Mouse (Mus musculus) limb, embryonic 14.5 days (tissue): ENCODE data around the gene Ddx52. TPM values are rescaled to one million over a fixed set of nuclear protein-coding genes. Genes with fewer than 3 reads are reported as not detected.

Source experiments
- ATAC-seq: fragments of 200-750 bp; cut with Nextera tagmentation; 2 replicates; pipeline ENCODE4 v1.8.0; 2017; ENCODE audit warnings: low read depth, moderate number of reproducible peaks, moderate TSS enrichment; ENCODE audit not compliant: low FRiP score
- DNase-seq: peaks from one replicate; pipeline ENCODE4 v3.0.0-alpha.2; 2015; ENCODE audit warnings: low spot score
- H3K27ac ChIP-seq: fragments of 300-500 bp; sonication (generic); replicated peaks from 2 replicates; pipeline ENCODE4 v1.5.1; 2014; ENCODE audit warnings: low read depth, mild to moderate bottlenecking, low read length, moderate library complexity, mixed read lengths
- H3K27me3 ChIP-seq: fragments of 300-500 bp; sonication (generic); 2 replicates; pipeline ENCODE4 v1.6.1; 2014; ENCODE audit warnings: low read length, mixed read lengths; ENCODE audit not compliant: control insufficient read depth, insufficient read depth
- H3K36me3 ChIP-seq: fragments of 300-500 bp; sonication (generic); 2 replicates; pipeline ENCODE4 v1.6.1; 2014; ENCODE audit warnings: mild to moderate bottlenecking, low read length, moderate library complexity, mixed read lengths; ENCODE audit not compliant: control insufficient read depth, insufficient read depth
- H3K4me1 ChIP-seq: fragments of 300-500 bp; sonication (generic); 2 replicates; pipeline ENCODE4 v1.6.1; 2014; ENCODE audit warnings: antibody characterized with exemption, low read length, mixed read lengths; ENCODE audit not compliant: control insufficient read depth, insufficient read depth
- H3K4me2 ChIP-seq: fragments of 300-500 bp; sonication (generic); replicated peaks from 2 replicates; pipeline ENCODE4 v1.6.1; 2014; ENCODE audit warnings: low read depth, mild to moderate bottlenecking, low read length, moderate library complexity; ENCODE audit not compliant: severe bottlenecking
- H3K4me3 ChIP-seq: fragments of 300-500 bp; sonication (generic); replicated peaks from 2 replicates; pipeline ENCODE4 v1.5.1; 2014; ENCODE audit warnings: low read length
- H3K9ac ChIP-seq: fragments of 300-500 bp; sonication (generic); 2 replicates; pipeline ENCODE4 v1.6.1; 2014; ENCODE audit warnings: mild to moderate bottlenecking, low read depth, low read length, moderate library complexity; ENCODE audit not compliant: severe bottlenecking
- H3K9me3 ChIP-seq: fragments of 300-500 bp; sonication (generic); 2 replicates; pipeline ENCODE4 v1.6.1; 2016; ENCODE audit warnings: low read length; ENCODE audit not compliant: control insufficient read depth
- POLR2A ChIP-seq: fragments of 200-500 bp; IDR thresholded peaks from 2 replicates; pipeline ENCODE4 v1.8.0; 2012; ENCODE audit warnings: inconsistent platforms, mild to moderate bottlenecking, moderate library complexity, borderline replicate concordance; ENCODE audit not compliant: insufficient read depth, insufficient read length; ENCODE audit errors: extremely low read depth
- WGBS: fragments of 180-500 bp; shearing (Covaris S2); extraction: QIAGEN DNeasy Blood & Tissue Kit; methylation state at CpG from one replicate; pipeline ENCODE4 v1.1.7; 2014; 5-methylcytosine and 5-hydroxymethylcytosine counted together
- polyA plus RNA-seq, 2 experiments: library from polyadenylated mRNA; depleted of rRNA in 1 of 2; stranded (reverse) in 1 of 2; unstranded in 1 of 2; fragments of >200 nt; fragmentation: Nextera tagmentation in 1 of 2; extraction: Ambion mirVana in 1 of 2; gene quantifications; 2 replicates each; pipeline versions ENCODE4 v1.2.1 to v1.2.3; 2012 to 2014

Ddx52 gene
- polyA plus RNA-seq, 2 experiments = 22.8 to 34.2 TPM

- Histone ChIP-seq H3K27me3 (no peaks in the 10 kb centered on the region), H3K9me3 (no peaks in the 10 kb centered on the region), H3K27ac (no peak overlapping the region), H3K9ac (no peak overlapping the region), H3K4me3 (no peak overlapping the region), H3K4me2 (no peak overlapping the region), H3K4me1 (no peaks in the 10 kb centered on the region), H3K36me3 (no peaks in the 10 kb centered on the region)
- ATAC-seq (no peak), DNase-seq (no peak)
- no peak for TF ChIP-seq POLR2A
- 71% methylated on average over 5 of the region's 5 CpGs for WGBS
Observed at GRCm38 (mm10) chr11:83905756-83906155, 36.1 kb upstream of the Ddx52 start.

- no peak overlapping the region for H3K4me2 ChIP-seq
- H3K9ac ChIP-seq = no peak overlapping the region
- no peaks in the 10 kb centered on the region for H3K27me3 ChIP-seq
- no peak for DNase-seq
- ATAC-seq = no peak
- H3K4me1 ChIP-seq = no peaks in the 10 kb centered on the region
- no peaks in the 10 kb centered on the region for H3K36me3 ChIP-seq
- no peak overlapping the region for H3K4me3 ChIP-seq
- WGBS = 48% methylated on average over 7 of the region's 7 CpGs
- no peak for TF ChIP-seq POLR2A
- no peaks in the 10 kb centered on the region for H3K9me3 ChIP-seq
- no peak overlapping the region for H3K27ac ChIP-seq
Observed at GRCm38 (mm10) chr11:83908376-83908775, 33.5 kb upstream of the Ddx52 start.

GRCm38 (mm10) chr11:83913824-83914311, 28.0 kb upstream of the Ddx52 start:
- no peak for ATAC-seq
- TF ChIP-seq POLR2A = no peak

GRCm38 (mm10) chr11:83914501-83914900, 27.4 kb upstream of the Ddx52 start:
- no peaks in the 10 kb centered on the region for H3K36me3 ChIP-seq
- no peak overlapping the region for H3K27ac ChIP-seq
- DNase-seq (no peak), ATAC-seq (no peak)
- WGBS = 77% methylated on average over 4 of the region's 4 CpGs
- no peaks in the 10 kb centered on the region for H3K9me3 ChIP-seq
- no peak overlapping the region for H3K4me2 ChIP-seq
- no peak overlapping the region for H3K4me3 ChIP-seq
- H3K4me1 ChIP-seq = no peaks in the 10 kb centered on the region
- H3K9ac ChIP-seq = no peak overlapping the region
- H3K27me3 ChIP-seq = no peaks in the 10 kb centered on the region
- no peak for TF ChIP-seq POLR2A

More at GRCm38 (mm10) chr11:83913824-83914311, 28.0 kb upstream of the Ddx52 start:
- DNase-seq = no peak
- H3K9ac ChIP-seq = no peak overlapping the region
- no peaks in the 10 kb centered on the region for H3K9me3 ChIP-seq
- no peak overlapping the region for H3K27ac ChIP-seq
- H3K4me1 ChIP-seq = no peaks in the 10 kb centered on the region
- no peaks in the 10 kb centered on the region for H3K27me3 ChIP-seq
- H3K36me3 ChIP-seq = no peaks in the 10 kb centered on the region
- 20% methylated on average over 8 of the region's 8 CpGs for WGBS
- H3K4me2 ChIP-seq = no peak overlapping the region
- no peak overlapping the region for H3K4me3 ChIP-seq

- Histone ChIP-seq H3K27me3 (no peaks in the 10 kb centered on the region), H3K36me3 (no peaks in the 10 kb centered on the region), H3K9ac (no peak overlapping the region), H3K27ac (no peak overlapping the region), H3K4me1 (no peaks in the 10 kb centered on the region), H3K4me2 (no peak overlapping the region), H3K4me3 (no peak overlapping the region), H3K9me3 (no peaks in the 10 kb centered on the region)
- no peak for ATAC-seq
- TF ChIP-seq POLR2A = no peak
- DNase-seq = no peak
- 47% methylated on average over 2 of the region's 2 CpGs for WGBS
Observed at GRCm38 (mm10) chr11:83922600-83922999, 19.3 kb upstream of the Ddx52 start.

- Histone ChIP-seq H3K36me3 (no peaks in the 10 kb centered on the region), H3K27ac (no peak overlapping the region), H3K4me3 (no peak overlapping the region), H3K4me1 (no peaks in the 10 kb centered on the region), H3K27me3 (no peaks in the 10 kb centered on the region), H3K9ac (no peak overlapping the region), H3K9me3 (no peaks in the 10 kb centered on the region), H3K4me2 (no peak overlapping the region)
- no peak for DNase-seq
- no peak for TF ChIP-seq POLR2A
- ATAC-seq = no peak
- WGBS = 67% methylated on average over 3 of the region's 3 CpGs
Observed at GRCm38 (mm10) chr11:83927097-83927496, 14.8 kb upstream of the Ddx52 start.
